Mouse (Mus musculus): ENCODE measurements around the gene Gm28845. TPM values are rescaled to one million over a fixed set of nuclear protein-coding genes. Genes with fewer than 3 reads are reported as not detected.

Gm28845 gene
- polyA plus RNA-seq, 1 experiment from 2014 or later, result not detected

GRCm38 (mm10) chr1:65090370-65090769 lies 29.0 kb downstream of the Gm28845 start:
- Histone ChIP-seq H3K27ac (ENCODE audit: low read depth, low read length) (no peak overlapping the region), H3K36me3 (ENCODE audit: control insufficient read depth, insufficient read depth, low read length) (no peaks in the 10 kb centered on the region), H3K9me3 (ENCODE audit: control insufficient read depth, low read length) (no peaks in the 10 kb centered on the region), H3K27me3 (ENCODE audit: control insufficient read depth, insufficient read depth, low read length) (no peaks in the 10 kb centered on the region), H3K4me3 (ENCODE audit: low read depth, low read length) (no peak overlapping the region), H3K4me1 (replicated peaks; ENCODE audit: control insufficient read depth, insufficient read depth, low read length) (no peaks in the 10 kb centered on the region), H3K9ac (ENCODE audit: low read length) (no peak overlapping the region), H3K4me2 (ENCODE audit: low read depth, low read length, severe bottlenecking) (no peak overlapping the region)
- no peak for ATAC-seq (replicated peaks; ENCODE audit: low FRiP score)
- WGBS, result 85% methylated on average over 2 of the region's 2 CpGs
- no peak for DNase-seq (ENCODE audit: low spot score)

DNA sequence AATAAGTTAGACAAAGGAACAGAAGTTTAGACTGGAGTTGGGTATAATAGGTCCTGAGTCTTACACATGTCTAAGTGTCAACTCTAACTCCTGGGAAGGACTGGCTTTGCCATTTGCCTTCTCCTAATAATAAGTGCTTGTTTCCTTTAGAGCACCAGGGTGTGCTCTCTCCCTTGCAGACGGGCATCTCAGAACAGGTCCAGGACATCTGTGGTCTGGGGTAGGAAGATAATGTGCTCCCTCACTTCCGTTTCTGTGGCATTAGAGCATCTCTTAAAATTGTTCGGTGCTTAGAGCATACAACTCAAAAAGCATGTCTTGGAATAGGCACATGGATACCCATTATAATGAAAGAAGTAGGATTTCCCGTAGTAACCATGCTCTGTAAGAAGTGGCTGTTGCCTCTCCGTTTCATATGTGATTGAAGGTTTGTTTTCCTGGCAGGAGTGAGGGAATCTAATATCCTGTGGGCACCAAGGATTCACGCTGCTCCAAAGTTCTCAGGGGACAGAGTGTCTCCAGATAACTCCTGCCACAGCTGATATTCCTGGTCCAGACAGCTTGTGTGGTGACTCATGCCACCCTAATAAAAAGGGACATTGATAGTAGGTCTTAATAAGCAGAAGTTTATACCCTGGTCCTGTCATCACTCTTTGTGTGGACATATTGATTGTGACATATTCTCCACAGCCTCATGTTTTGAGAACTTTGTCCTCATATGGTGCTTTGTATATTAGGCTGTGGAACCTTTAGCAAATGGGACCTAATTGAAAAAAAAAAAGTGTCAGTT lies 30.6 kb downstream of the Gm28845 start:
- no peaks in the 10 kb centered on the region for H3K9me3 ChIP-seq (ENCODE audit: control insufficient read depth, low read length)
- DNase-seq (ENCODE audit: low spot score) (no peak), ATAC-seq (replicated peaks; ENCODE audit: low FRiP score) (no peak)
- no peak overlapping the region for H3K27ac ChIP-seq (ENCODE audit: low read depth, low read length)
- WGBS, result 86% methylated on average over 6 of the region's 6 CpGs
- H3K9ac ChIP-seq (ENCODE audit: low read length), result no peak overlapping the region
- H3K27me3 ChIP-seq (ENCODE audit: control insufficient read depth, insufficient read depth, low read length), result no peaks in the 10 kb centered on the region
- H3K4me3 ChIP-seq (ENCODE audit: low read depth, low read length), result no peak overlapping the region
- no peak overlapping the region for H3K4me2 ChIP-seq (ENCODE audit: low read depth, low read length, severe bottlenecking)
- H3K36me3 ChIP-seq (ENCODE audit: control insufficient read depth, insufficient read depth, low read length), result no peaks in the 10 kb centered on the region
- H3K4me1 ChIP-seq (replicated peaks; ENCODE audit: control insufficient read depth, insufficient read depth, low read length), result no peaks in the 10 kb centered on the region

- DNase-seq (ENCODE audit: low spot score) (no peak), ATAC-seq (replicated peaks; ENCODE audit: low FRiP score) (no peak)
- WGBS, result 26% methylated on average over 7 of the region's 7 CpGs
- Histone ChIP-seq H3K27me3 (ENCODE audit: control insufficient read depth, insufficient read depth, low read length) (no peaks in the 10 kb centered on the region), H3K4me3 (ENCODE audit: low read depth, low read length) (no peak within 1 kb of the TSS), H3K36me3 (ENCODE audit: control insufficient read depth, insufficient read depth, low read length) (no peaks in the 10 kb centered on the region), H3K27ac (ENCODE audit: low read depth, low read length) (no peak within 1 kb of the TSS), H3K4me1 (replicated peaks; ENCODE audit: control insufficient read depth, insufficient read depth, low read length) (0 out of 2 replicates have a peak, but pooled peaks cover 2% of the 10 kb centered on the region), H3K9ac (ENCODE audit: low read length) (no peak within 1 kb of the TSS), H3K9me3 (ENCODE audit: control insufficient read depth, low read length) (no peaks in the 10 kb centered on the region), H3K4me2 (ENCODE audit: low read depth, low read length, severe bottlenecking) (no peak within 1 kb of the TSS)
Measured at GRCm38 (mm10) chr1:65082188-65082587, 37.2 kb downstream of the Gm28845 start, which contains the start of gene Crygb. Gene Crygb, minus strand, starts transcription at chr1:65082288.

DNA sequence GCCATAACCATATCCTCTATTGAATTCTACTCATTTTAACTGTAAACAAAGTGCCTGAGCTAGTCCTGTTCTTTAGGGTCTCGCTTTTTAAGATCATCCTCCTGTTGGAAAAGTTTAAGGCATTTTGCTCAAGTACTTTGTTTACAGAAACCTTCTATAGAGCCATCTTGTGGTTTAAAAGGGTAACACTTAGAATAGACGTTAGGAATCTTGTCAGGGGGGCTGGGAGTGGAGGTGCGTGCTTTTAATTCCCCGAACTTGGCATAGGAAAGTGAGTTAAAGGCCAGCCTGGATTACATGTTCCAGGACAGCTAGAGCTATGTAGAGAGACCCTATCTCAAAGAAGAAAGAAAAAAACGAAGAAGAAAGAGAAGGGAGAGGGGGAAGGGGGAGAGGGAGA lies 43.8 kb downstream of the Gm28845 start:
- Histone ChIP-seq H3K4me3 (ENCODE audit: low read depth, low read length) (no peak overlapping the region), H3K9me3 (ENCODE audit: control insufficient read depth, low read length) (no peaks in the 10 kb centered on the region), H3K9ac (ENCODE audit: low read length) (no peak overlapping the region), H3K4me2 (ENCODE audit: low read depth, low read length, severe bottlenecking) (no peak overlapping the region), H3K27me3 (ENCODE audit: control insufficient read depth, insufficient read depth, low read length) (no peaks in the 10 kb centered on the region), H3K36me3 (ENCODE audit: control insufficient read depth, insufficient read depth, low read length) (no peaks in the 10 kb centered on the region), H3K27ac (ENCODE audit: low read depth, low read length) (no peak overlapping the region), H3K4me1 (replicated peaks; ENCODE audit: control insufficient read depth, insufficient read depth, low read length) (no peaks in the 10 kb centered on the region)
- ATAC-seq (replicated peaks; ENCODE audit: low FRiP score), result no peak
- no peak for DNase-seq (ENCODE audit: low spot score)
- WGBS, result 23% methylated on average over 5 of the region's 5 CpGs

DNA sequence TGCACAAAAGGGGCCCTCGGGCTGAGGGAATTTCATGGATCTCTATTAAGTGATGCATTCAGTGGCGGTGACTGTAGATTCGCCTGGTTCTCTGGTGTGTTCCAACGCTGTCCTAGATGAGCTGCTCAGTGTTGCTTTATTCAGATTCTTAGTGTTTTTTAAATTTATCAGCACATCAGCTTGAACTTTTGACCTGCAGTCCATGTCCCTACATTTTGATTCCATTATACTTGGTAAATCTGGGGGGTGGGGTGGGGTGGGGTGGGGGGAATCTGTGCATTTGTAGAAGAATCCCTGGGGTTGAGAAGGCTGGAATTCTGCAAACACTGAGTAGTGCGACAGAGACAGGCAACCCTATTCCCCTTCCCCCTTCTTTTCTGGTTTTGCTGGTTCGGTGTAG lies 45.8 kb downstream of the Gm28845 start, which contains the start of gene Crygc:
Gene Crygc, minus strand, starts transcription at position 101 of the 400 bp plus-strand sequence.
- Histone ChIP-seq H3K4me2 (ENCODE audit: low read depth, low read length, severe bottlenecking) (no peak within 1 kb of the TSS), H3K27ac (ENCODE audit: low read depth, low read length) (no peak within 1 kb of the TSS), H3K36me3 (ENCODE audit: control insufficient read depth, insufficient read depth, low read length) (no peaks in the 10 kb centered on the region), H3K4me1 (replicated peaks; ENCODE audit: control insufficient read depth, insufficient read depth, low read length) (no peaks in the 10 kb centered on the region), H3K27me3 (ENCODE audit: control insufficient read depth, insufficient read depth, low read length) (no peaks in the 10 kb centered on the region), H3K4me3 (ENCODE audit: low read depth, low read length) (no peak within 1 kb of the TSS), H3K9ac (ENCODE audit: low read length) (no peak within 1 kb of the TSS), H3K9me3 (ENCODE audit: control insufficient read depth, low read length) (no peaks in the 10 kb centered on the region)
- DNase-seq (ENCODE audit: low spot score) (no peak), ATAC-seq (replicated peaks; ENCODE audit: low FRiP score) (no peak)
- WGBS, result 61% methylated on average over 6 of the region's 6 CpGs

DNA sequence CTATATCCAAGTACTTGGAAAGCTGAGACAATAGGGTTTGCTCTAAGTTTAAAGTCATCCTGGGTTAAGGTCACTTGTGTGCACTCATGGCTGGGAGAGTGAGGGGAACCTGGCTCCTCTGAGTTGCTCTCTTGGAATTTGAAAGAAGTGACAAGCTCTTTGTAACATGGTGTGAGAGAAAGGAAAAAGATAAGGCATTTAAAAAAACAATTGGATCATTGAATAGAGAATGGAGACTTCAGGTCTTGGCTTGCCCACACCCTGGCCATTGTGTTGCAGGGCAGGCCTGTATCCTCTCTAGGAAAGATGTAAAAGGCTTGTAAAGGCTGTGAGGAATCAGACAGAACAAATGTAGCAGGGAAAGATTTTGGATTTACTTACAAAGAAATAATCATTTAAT lies 51.5 kb downstream of the Gm28845 start:
- Histone ChIP-seq H3K27ac (ENCODE audit: low read depth, low read length) (no peak overlapping the region), H3K4me1 (replicated peaks; ENCODE audit: control insufficient read depth, insufficient read depth, low read length) (no peaks in the 10 kb centered on the region), H3K9me3 (ENCODE audit: control insufficient read depth, low read length) (no peaks in the 10 kb centered on the region), H3K9ac (ENCODE audit: low read length) (no peak overlapping the region), H3K4me3 (ENCODE audit: low read depth, low read length) (no peak overlapping the region), H3K36me3 (ENCODE audit: control insufficient read depth, insufficient read depth, low read length) (no peaks in the 10 kb centered on the region), H3K4me2 (ENCODE audit: low read depth, low read length, severe bottlenecking) (no peak overlapping the region), H3K27me3 (ENCODE audit: control insufficient read depth, insufficient read depth, low read length) (no peaks in the 10 kb centered on the region)
- DNase-seq (ENCODE audit: low spot score), result no peak
- ATAC-seq (replicated peaks; ENCODE audit: low FRiP score), result no peak

GRCm38 (mm10) chr1:65064201-65064600 lies 55.2 kb downstream of the Gm28845 start:
- H3K9ac ChIP-seq (ENCODE audit: low read length), result no peak overlapping the region
- 81% methylated on average over 15 of the region's 15 CpGs for WGBS
- no peak for DNase-seq (ENCODE audit: low spot score)

DNA sequence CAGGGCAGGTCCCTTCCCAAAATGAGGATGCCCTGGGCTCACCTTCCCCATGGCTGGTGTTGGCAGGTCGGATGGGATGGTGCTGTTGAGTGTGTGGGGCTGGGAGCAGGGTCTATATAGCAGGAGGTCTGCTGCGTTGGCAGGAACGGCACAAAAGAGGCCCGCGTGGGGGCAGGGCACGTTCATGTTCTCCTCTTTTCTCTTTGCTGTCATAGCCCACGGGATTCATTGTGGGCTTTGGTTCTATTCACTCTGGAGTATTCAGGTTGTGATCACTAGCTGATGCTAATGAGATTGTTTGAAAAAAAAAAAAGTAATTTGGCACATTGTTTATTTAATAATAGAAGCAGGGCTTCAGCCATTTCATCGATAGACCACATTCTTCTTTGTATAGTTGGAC lies 56.0 kb downstream of the Gm28845 start, which contains the start of gene Crygd:
Gene Crygd, minus strand, starts transcription at position 101 of the 400 bp plus-strand sequence.
- DNase-seq (ENCODE audit: low spot score) (no peak), ATAC-seq (replicated peaks; ENCODE audit: low FRiP score) (no peak)
- Histone ChIP-seq H3K4me3 (ENCODE audit: low read depth, low read length) (no peak within 1 kb of the TSS), H3K36me3 (ENCODE audit: control insufficient read depth, insufficient read depth, low read length) (no peaks in the 10 kb centered on the region), H3K27ac (ENCODE audit: low read depth, low read length) (no peak within 1 kb of the TSS), H3K4me2 (ENCODE audit: low read depth, low read length, severe bottlenecking) (no peak within 1 kb of the TSS), H3K9me3 (ENCODE audit: control insufficient read depth, low read length) (no peaks in the 10 kb centered on the region), H3K27me3 (ENCODE audit: control insufficient read depth, insufficient read depth, low read length) (no peaks in the 10 kb centered on the region), H3K9ac (ENCODE audit: low read length) (no peak within 1 kb of the TSS), H3K4me1 (replicated peaks; ENCODE audit: control insufficient read depth, insufficient read depth, low read length) (no peaks in the 10 kb centered on the region)
- WGBS, result 57% methylated on average over 8 of the region's 8 CpGs

More at GRCm38 (mm10) chr1:65064201-65064600, 55.2 kb downstream of the Gm28845 start:
- Histone ChIP-seq H3K36me3 (ENCODE audit: control insufficient read depth, insufficient read depth, low read length) (no peaks in the 10 kb centered on the region), H3K27me3 (ENCODE audit: control insufficient read depth, insufficient read depth, low read length) (no peaks in the 10 kb centered on the region), H3K4me1 (replicated peaks; ENCODE audit: control insufficient read depth, insufficient read depth, low read length) (no peaks in the 10 kb centered on the region), H3K4me2 (ENCODE audit: low read depth, low read length, severe bottlenecking) (no peak overlapping the region), H3K4me3 (ENCODE audit: low read depth, low read length) (no peak overlapping the region), H3K9me3 (ENCODE audit: control insufficient read depth, low read length) (no peaks in the 10 kb centered on the region), H3K27ac (ENCODE audit: low read depth, low read length) (no peak overlapping the region)
- ATAC-seq (replicated peaks; ENCODE audit: low FRiP score), result no peak

DNA sequence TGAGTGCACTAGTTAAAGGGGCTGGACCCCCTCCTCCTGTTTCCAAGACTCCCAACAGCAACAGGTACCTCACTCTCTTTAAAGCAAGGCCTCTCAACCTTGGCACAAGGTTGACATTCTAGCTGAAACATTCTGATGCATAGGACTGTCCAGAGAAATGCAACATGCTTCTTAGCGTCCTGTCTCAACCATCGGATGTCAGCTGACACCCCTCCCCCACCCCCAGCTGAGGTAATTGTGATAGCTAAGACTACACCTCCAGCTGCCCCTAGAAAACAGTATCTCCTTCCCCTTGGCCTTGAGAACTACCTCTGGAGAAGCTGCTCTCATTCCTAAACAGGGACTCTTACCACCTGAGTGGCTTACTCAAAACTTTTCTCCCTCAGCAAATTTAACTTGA lies 67.2 kb downstream of the Gm28845 start:
- Histone ChIP-seq H3K9me3 (ENCODE audit: control insufficient read depth, low read length) (no peaks in the 10 kb centered on the region), H3K36me3 (ENCODE audit: control insufficient read depth, insufficient read depth, low read length) (no peaks in the 10 kb centered on the region), H3K9ac (ENCODE audit: low read length) (no peak overlapping the region), H3K27ac (ENCODE audit: low read depth, low read length) (no peak overlapping the region), H3K27me3 (ENCODE audit: control insufficient read depth, insufficient read depth, low read length) (no peaks in the 10 kb centered on the region), H3K4me2 (ENCODE audit: low read depth, low read length, severe bottlenecking) (no peak overlapping the region), H3K4me1 (replicated peaks; ENCODE audit: control insufficient read depth, insufficient read depth, low read length) (peaks cover 7% of the 10 kb centered on the region; the same call in 1 of the 2 replicates), H3K4me3 (ENCODE audit: low read depth, low read length) (no peak overlapping the region)
- no peak for DNase-seq (ENCODE audit: low spot score)
- 24% methylated on average over 2 of the region's 2 CpGs for WGBS
- no peak for ATAC-seq (replicated peaks; ENCODE audit: low FRiP score)

All from forebrain, embryonic 11.5 days (tissue).